Mouse (Mus musculus) erythroblast, embryonic 14.5 days (primary cell): ENCODE data around the gene Vps13c. TPM values are rescaled to one million over a fixed set of nuclear protein-coding genes. Genes with fewer than 3 reads are reported as not detected.

ENCODE experiments used
- H3K27me3 ChIP-seq: 2 replicates; pipeline ENCODE4 v1.6.1; 2012; ENCODE audit warnings: inconsistent platforms; ENCODE audit not compliant: control insufficient read depth
- H3K36me3 ChIP-seq: 2 replicates; pipeline ENCODE4 v1.6.1; 2012; ENCODE audit warnings: mild to moderate bottlenecking, inconsistent platforms; ENCODE audit not compliant: control insufficient read depth
- H3K4me1 ChIP-seq: 2 replicates; pipeline ENCODE4 v1.6.1; 2012; ENCODE audit warnings: inconsistent platforms; ENCODE audit not compliant: control insufficient read depth
- H3K4me3 ChIP-seq: replicated peaks from 2 replicates; pipeline ENCODE3; 2012; ENCODE audit warnings: moderate library complexity, mild to moderate bottlenecking, inconsistent platforms
- H3K9me3 ChIP-seq: 2 replicates; pipeline ENCODE4 v1.6.1; 2012; ENCODE audit warnings: low read length, inconsistent platforms, mixed read lengths; ENCODE audit not compliant: control insufficient read depth
- GATA1 ChIP-seq: IDR thresholded peaks from 2 replicates; pipeline ENCODE4 v1.6.1; 2012; ENCODE audit warnings: low read length, inconsistent platforms, mixed read lengths
- TAL1 ChIP-seq: IDR thresholded peaks from 3 replicates; pipeline ENCODE4 v1.6.1; 2012; ENCODE audit warnings: low read length, inconsistent platforms, mixed read lengths
- polyA plus RNA-seq: library from polyadenylated mRNA; stranded (reverse); fragments of >175 nt; gene quantifications from 2 replicates; pipeline ENCODE4 v1.2.3, GENCODE M21; 2012

The Vps13c gene
- polyA plus RNA-seq, 1 experiment = 0.26 TPM

- Histone ChIP-seq H3K9me3 (no peaks in the 10 kb centered on the region), H3K4me3 (no peak overlapping the region), H3K36me3 (no peaks in the 10 kb centered on the region), H3K27me3 (no peaks in the 10 kb centered on the region), H3K4me1 (no peaks in the 10 kb centered on the region)
- TF ChIP-seq TAL1 (no peak), GATA1 (no peak)
Observed at GRCm38 (mm10) chr9:68022311-68023043, 182.3 kb downstream of the Vps13c start.

GRCm38 (mm10) chr9:68028631-68029030 lies 188.4 kb downstream of the Vps13c start:
- Histone ChIP-seq H3K36me3 (no peaks in the 10 kb centered on the region), H3K9me3 (no peaks in the 10 kb centered on the region), H3K27me3 (no peaks in the 10 kb centered on the region), H3K4me3 (no peak overlapping the region), H3K4me1 (no peaks in the 10 kb centered on the region)
- no peak for TF ChIP-seq GATA1
- no peak for TF ChIP-seq TAL1

GRCm38 (mm10) chr9:68033771-68034170 lies 193.6 kb downstream of the Vps13c start:
- TF ChIP-seq TAL1 = no peak
- TF ChIP-seq GATA1 = no peak

More at GRCm38 (mm10) chr9:68033771-68034170, 193.6 kb downstream of the Vps13c start:
- H3K27me3 ChIP-seq = no peaks in the 10 kb centered on the region
- no peak overlapping the region for H3K4me3 ChIP-seq
- H3K4me1 ChIP-seq = no peaks in the 10 kb centered on the region
- H3K36me3 ChIP-seq = no peaks in the 10 kb centered on the region
- no peaks in the 10 kb centered on the region for H3K9me3 ChIP-seq

Other genes starting within 250 kb of the Vps13c start
- gene C2cd4b, start 81.0 kb upstream of the Vps13c start, polyA plus RNA-seq = not detected in 2 replicates
- gene C2cd4a, start 8.1 kb upstream of the Vps13c start, polyA plus RNA-seq = 0.28 and 0.30 TPM in 2 replicates